Mouse (Mus musculus): ENCODE measurements around the gene Atp5j2. TPM values are rescaled to one million over a fixed set of nuclear protein-coding genes. Genes with fewer than 3 reads are reported as not detected.
"Not testable (repeated sequence)": the region's sequence is repeated elsewhere in the genome, so short reads cannot be mapped to it uniquely, and the experiment has no call there.

Gene Atp5j2
- polyA plus RNA-seq, 1 experiment from 2014 or later, result 1,156 TPM

DNA sequence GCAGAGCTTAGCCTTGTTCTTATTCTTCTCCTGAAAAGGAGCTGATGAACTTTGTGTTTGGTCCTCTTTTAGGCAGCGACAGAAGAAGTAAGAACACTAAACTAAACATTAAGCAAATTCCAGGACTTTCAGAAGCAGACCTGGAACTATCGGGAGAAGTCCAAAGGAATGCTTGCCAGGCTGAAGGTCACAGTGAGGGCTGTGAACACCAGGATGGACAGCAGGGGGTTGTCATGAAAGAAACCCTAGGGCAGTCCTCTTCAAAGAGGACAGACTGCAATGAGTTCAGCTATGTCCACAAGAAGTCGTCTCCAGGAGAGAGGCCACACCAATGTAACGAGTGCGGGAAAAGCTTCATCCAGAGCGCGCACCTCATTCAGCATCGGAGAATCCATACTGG lies 28.1 kb upstream of the Atp5j2 start:
- H3K4me1 ChIP-seq (ENCODE audit: control insufficient read depth, insufficient read depth, low read length), result no peaks in the 10 kb centered on the region
- H3K4me3 ChIP-seq (ENCODE audit: low read length), result no peak overlapping the region
- 89% methylated on average over 8 of the region's 8 CpGs for WGBS
- H3K9me3 ChIP-seq (replicated peaks; ENCODE audit: control insufficient read depth, low read length), result no peaks in the 10 kb centered on the region
- H3K27ac ChIP-seq (ENCODE audit: low read length), result no peak overlapping the region
- no peak for ATAC-seq (replicated peaks; ENCODE audit: extremely low read depth, insufficient read depth, low FRiP score)
- no peaks in the 10 kb centered on the region for H3K27me3 ChIP-seq (ENCODE audit: control insufficient read depth, insufficient read depth, low read length)
- H3K9ac ChIP-seq (ENCODE audit: low read length), result no peak overlapping the region
- peaks cover 39% of the 10 kb centered on the region for H3K36me3 ChIP-seq (ENCODE audit: control insufficient read depth, insufficient read depth)
- H3K4me2 ChIP-seq (ENCODE audit: low read depth, low read length), result no peak overlapping the region

DNA sequence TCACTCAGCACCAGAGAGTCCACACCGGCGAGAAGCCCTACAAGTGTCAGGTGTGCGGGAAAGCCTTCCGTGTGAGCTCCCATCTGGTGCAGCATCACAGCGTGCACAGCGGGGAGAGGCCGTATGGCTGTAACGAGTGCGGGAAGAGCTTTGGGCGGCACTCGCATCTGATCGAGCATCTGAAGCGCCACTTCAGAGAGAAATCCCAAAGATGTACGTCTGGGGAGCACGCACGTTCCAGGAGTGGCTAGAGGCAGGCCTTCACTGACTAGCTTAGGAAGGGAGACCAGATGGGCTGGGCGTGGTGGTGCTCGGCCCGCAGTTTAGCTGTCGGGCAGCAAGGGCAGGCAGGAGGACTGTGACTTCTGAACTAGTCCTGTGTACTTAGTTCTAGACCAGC lies 26.8 kb upstream of the Atp5j2 start:
- Histone ChIP-seq H3K27ac (ENCODE audit: low read length) (no peak overlapping the region), H3K9me3 (replicated peaks; ENCODE audit: control insufficient read depth, low read length) (no peaks in the 10 kb centered on the region), H3K4me3 (ENCODE audit: low read length) (no peak overlapping the region), H3K27me3 (ENCODE audit: control insufficient read depth, insufficient read depth, low read length) (no peaks in the 10 kb centered on the region), H3K36me3 (ENCODE audit: control insufficient read depth, insufficient read depth) (peaks cover 39% of the 10 kb centered on the region), H3K4me1 (ENCODE audit: control insufficient read depth, insufficient read depth, low read length) (no peaks in the 10 kb centered on the region), H3K9ac (ENCODE audit: low read length) (no peak overlapping the region), H3K4me2 (ENCODE audit: low read depth, low read length) (no peak overlapping the region)
- no peak for ATAC-seq (replicated peaks; ENCODE audit: extremely low read depth, insufficient read depth, low FRiP score)
- WGBS, result 94% methylated on average over 20 of the region's 20 CpGs

DNA sequence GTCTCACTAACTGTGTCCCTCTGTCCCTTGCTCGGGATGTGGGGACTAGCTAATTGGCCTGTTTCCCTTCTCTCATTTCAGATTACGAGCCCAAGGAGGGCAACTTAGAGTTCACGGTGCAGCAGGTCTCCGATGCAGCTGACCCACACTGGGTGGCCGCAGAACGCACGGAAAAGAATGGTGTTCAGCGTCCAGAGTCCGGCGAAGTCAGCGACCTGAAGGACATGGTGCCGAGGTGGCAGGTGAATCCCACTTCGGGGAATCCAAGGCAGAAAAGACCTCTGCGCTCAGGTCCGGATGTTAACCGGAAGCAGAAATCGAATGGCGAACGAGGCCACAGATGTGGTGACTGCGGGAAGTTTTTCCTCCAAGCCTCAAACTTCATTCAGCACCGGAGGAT lies 26.3 kb upstream of the Atp5j2 start:
- WGBS, result 94% methylated on average over 21 of the region's 21 CpGs
- Histone ChIP-seq H3K27me3 (ENCODE audit: control insufficient read depth, insufficient read depth, low read length) (no peaks in the 10 kb centered on the region), H3K4me3 (ENCODE audit: low read length) (no peak overlapping the region), H3K4me1 (ENCODE audit: control insufficient read depth, insufficient read depth, low read length) (no peaks in the 10 kb centered on the region), H3K4me2 (ENCODE audit: low read depth, low read length) (no peak overlapping the region), H3K9ac (ENCODE audit: low read length) (no peak overlapping the region), H3K36me3 (ENCODE audit: control insufficient read depth, insufficient read depth) (peaks cover 44% of the 10 kb centered on the region), H3K27ac (ENCODE audit: low read length) (no peak overlapping the region), H3K9me3 (replicated peaks; ENCODE audit: control insufficient read depth, low read length) (no peaks in the 10 kb centered on the region)
- ATAC-seq (replicated peaks; ENCODE audit: extremely low read depth, insufficient read depth, low FRiP score), result no peak

DNA sequence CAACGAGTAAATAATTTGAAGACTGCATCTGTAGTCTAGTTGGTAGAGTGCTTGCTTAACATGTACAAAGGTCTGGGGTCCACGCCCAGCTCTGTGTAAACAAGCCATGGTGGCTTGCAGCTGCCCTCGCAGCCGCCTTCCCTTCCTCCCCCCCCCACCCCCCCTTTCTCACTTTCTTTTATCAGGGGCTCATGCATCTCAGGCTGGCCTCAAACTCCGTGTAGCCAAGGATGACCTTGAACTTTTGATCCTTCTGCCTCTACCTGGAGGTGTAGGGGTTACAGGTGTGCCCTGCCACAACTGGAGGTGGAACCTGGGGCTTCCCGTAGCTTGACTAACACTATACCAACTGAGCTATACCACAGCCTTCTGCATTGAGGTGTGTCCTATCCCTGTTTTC lies 25.9 kb upstream of the Atp5j2 start:
- Histone ChIP-seq H3K9ac (ENCODE audit: low read length) (no peak overlapping the region), H3K4me2 (ENCODE audit: low read depth, low read length) (no peak overlapping the region), H3K27me3 (ENCODE audit: control insufficient read depth, insufficient read depth, low read length) (no peaks in the 10 kb centered on the region), H3K27ac (ENCODE audit: low read length) (no peak overlapping the region), H3K4me3 (ENCODE audit: low read length) (no peak overlapping the region), H3K4me1 (ENCODE audit: control insufficient read depth, insufficient read depth, low read length) (no peaks in the 10 kb centered on the region), H3K36me3 (ENCODE audit: control insufficient read depth, insufficient read depth) (peaks cover 46% of the 10 kb centered on the region), H3K9me3 (replicated peaks; ENCODE audit: control insufficient read depth, low read length) (no peaks in the 10 kb centered on the region)
- no peak for ATAC-seq (replicated peaks; ENCODE audit: extremely low read depth, insufficient read depth, low FRiP score)
- WGBS, result 81% methylated on average over 6 of the region's 6 CpGs

DNA sequence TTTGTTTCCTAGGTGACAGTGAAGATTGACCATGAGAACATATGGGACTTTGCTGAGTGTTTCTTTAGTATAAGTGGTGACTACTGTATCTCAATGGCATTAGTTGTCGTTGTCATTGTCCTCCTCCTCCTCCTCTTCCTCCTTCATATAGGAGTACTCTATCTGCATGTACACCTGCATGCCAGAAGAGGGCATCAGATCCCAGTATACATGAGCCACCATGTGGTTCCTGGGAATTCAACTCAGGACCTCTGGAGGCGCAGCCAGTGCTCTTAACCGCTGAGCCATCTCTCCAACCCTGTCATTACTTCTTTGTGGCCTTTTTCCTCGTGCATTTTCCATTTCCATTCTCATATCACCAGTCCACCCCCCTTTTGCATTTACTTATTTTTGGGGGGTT lies 22.8 kb upstream of the Atp5j2 start:
- no peak overlapping the region for H3K4me2 ChIP-seq (ENCODE audit: low read depth, low read length)
- no peaks in the 10 kb centered on the region for H3K4me1 ChIP-seq (ENCODE audit: control insufficient read depth, insufficient read depth, low read length)
- no peak overlapping the region for H3K27ac ChIP-seq (ENCODE audit: low read length)
- peaks cover 48% of the 10 kb centered on the region for H3K36me3 ChIP-seq (ENCODE audit: control insufficient read depth, insufficient read depth)
- ATAC-seq (replicated peaks; ENCODE audit: extremely low read depth, insufficient read depth, low FRiP score), result no peak
- WGBS, result 70% methylated on average over 4 of the region's 4 CpGs
- no peaks in the 10 kb centered on the region; the same call in 1 of the 2 replicates for H3K9me3 ChIP-seq (replicated peaks; ENCODE audit: control insufficient read depth, low read length)
- H3K4me3 ChIP-seq (ENCODE audit: low read length), result no peak overlapping the region
- no peaks in the 10 kb centered on the region for H3K27me3 ChIP-seq (ENCODE audit: control insufficient read depth, insufficient read depth, low read length)
- H3K9ac ChIP-seq (ENCODE audit: low read length), result no peak overlapping the region

DNA sequence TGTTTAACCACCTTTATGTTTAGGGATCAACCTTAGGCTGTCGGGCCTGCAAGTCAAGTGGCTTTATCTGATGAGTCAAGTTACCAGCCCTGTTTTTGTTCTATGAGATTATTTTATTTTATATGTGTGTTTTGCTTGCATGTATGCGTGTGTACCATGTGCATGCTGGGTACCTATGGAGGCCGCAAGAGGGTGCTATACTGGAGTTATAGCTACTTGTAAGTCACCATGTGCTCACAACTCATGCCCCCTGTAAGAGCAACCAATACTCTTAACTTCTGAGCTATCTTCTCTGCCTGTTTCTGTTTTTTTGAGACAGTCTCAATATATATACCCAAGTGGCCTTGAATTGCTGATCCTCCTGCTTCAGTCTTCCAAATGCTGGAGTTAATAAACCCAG lies 21.6 kb upstream of the Atp5j2 start:
- H3K9ac ChIP-seq (ENCODE audit: low read length), result no peak overlapping the region
- peaks cover 49% of the 10 kb centered on the region for H3K36me3 ChIP-seq (ENCODE audit: control insufficient read depth, insufficient read depth)
- H3K9me3 ChIP-seq (replicated peaks; ENCODE audit: control insufficient read depth, low read length), result no peaks in the 10 kb centered on the region; the same call in 1 of the 2 replicates
- H3K4me3 ChIP-seq (ENCODE audit: low read length), result no peak overlapping the region
- H3K4me1 ChIP-seq (ENCODE audit: control insufficient read depth, insufficient read depth, low read length), result no peaks in the 10 kb centered on the region
- no peak overlapping the region for H3K4me2 ChIP-seq (ENCODE audit: low read depth, low read length)
- ATAC-seq (replicated peaks; ENCODE audit: extremely low read depth, insufficient read depth, low FRiP score), result no peak
- H3K27ac ChIP-seq (ENCODE audit: low read length), result no peak overlapping the region
- 88% methylated on average over 3 of the region's 3 CpGs for WGBS
- no peaks in the 10 kb centered on the region for H3K27me3 ChIP-seq (ENCODE audit: control insufficient read depth, insufficient read depth, low read length)

DNA sequence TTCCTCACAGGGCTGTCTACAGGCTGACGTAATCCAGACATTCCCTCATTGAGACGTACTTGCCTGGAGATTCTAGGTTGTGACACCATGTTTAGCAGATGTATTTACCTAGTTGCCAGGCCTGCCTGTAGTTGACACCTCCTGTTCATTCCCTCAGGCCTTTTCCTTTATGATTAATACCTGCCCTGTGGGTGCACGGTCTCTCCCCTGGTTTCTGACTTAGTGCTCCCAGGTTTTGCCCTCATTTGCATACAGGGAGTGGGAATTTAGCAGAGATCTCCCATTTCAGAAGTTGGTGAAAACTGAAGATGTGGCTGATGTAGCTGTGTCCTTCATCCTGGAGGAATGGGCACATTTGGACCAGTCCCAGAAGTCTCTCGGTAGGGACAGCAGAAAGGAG lies 20.4 kb upstream of the Atp5j2 start:
- Histone ChIP-seq H3K27ac (ENCODE audit: low read length) (no peak overlapping the region), H3K4me1 (ENCODE audit: control insufficient read depth, insufficient read depth, low read length) (no peaks in the 10 kb centered on the region), H3K27me3 (ENCODE audit: control insufficient read depth, insufficient read depth, low read length) (no peaks in the 10 kb centered on the region), H3K9me3 (replicated peaks; ENCODE audit: control insufficient read depth, low read length) (no peaks in the 10 kb centered on the region; the same call in 1 of the 2 replicates), H3K4me2 (ENCODE audit: low read depth, low read length) (no peak overlapping the region), H3K9ac (ENCODE audit: low read length) (no peak overlapping the region), H3K36me3 (ENCODE audit: control insufficient read depth, insufficient read depth) (peaks cover 44% of the 10 kb centered on the region), H3K4me3 (ENCODE audit: low read length) (no peak overlapping the region)
- no peak for ATAC-seq (replicated peaks; ENCODE audit: extremely low read depth, insufficient read depth, low FRiP score)
- WGBS, result 85% methylated on average over 4 of the region's 4 CpGs

DNA sequence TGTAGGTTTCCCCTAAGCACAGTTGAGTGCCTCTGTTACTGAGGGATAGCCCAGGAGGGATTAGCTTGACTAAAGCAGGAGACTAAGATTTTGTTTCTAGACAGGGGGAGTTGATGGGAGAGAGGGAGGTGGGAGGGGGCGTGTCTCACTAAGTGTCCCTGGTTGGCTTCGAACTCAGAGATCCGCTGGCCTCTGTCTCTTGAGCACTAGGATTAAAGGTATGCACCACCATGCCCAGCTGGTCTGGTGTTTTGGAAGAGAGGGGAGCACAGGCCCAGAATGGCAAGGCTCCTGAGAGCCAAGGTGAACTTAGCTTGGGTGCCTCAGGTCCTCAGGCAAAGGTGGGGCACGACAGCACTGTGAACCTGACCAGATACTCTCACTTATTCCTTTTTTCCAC lies 19.5 kb upstream of the Atp5j2 start:
- Histone ChIP-seq H3K9me3 (replicated peaks; ENCODE audit: control insufficient read depth, low read length) (no peaks in the 10 kb centered on the region; the same call in 1 of the 2 replicates), H3K27ac (ENCODE audit: low read length) (no peak overlapping the region), H3K4me1 (ENCODE audit: control insufficient read depth, insufficient read depth, low read length) (no peaks in the 10 kb centered on the region), H3K9ac (ENCODE audit: low read length) (no peak overlapping the region), H3K36me3 (ENCODE audit: control insufficient read depth, insufficient read depth) (peaks cover 44% of the 10 kb centered on the region), H3K4me3 (ENCODE audit: low read length) (no peak overlapping the region), H3K4me2 (ENCODE audit: low read depth, low read length) (no peak overlapping the region), H3K27me3 (ENCODE audit: control insufficient read depth, insufficient read depth, low read length) (no peaks in the 10 kb centered on the region)
- no peak for ATAC-seq (replicated peaks; ENCODE audit: extremely low read depth, insufficient read depth, low FRiP score)
- 98% methylated on average over 4 of the region's 4 CpGs for WGBS

DNA sequence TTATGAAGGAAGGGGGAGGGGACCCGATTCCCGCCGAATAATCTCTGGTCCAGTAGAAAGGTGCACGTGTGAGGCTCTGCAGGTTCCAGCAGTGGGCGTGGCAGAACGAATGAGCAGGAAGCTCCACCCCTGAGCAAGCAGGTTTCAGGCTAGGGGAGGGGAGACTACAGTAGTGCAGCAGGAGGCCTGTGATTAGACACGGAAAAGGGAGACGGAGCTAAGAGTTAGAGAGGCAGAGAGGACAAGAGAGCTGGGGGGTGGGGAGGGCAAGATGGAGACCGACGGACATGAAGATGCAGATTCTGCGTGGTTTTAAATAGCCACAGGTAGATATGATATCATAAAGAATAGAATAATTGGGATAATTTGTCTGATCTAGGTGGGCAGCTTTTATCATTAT lies 16.5 kb upstream of the Atp5j2 start:
- H3K36me3 ChIP-seq (ENCODE audit: control insufficient read depth, insufficient read depth), result peaks cover 35% of the 10 kb centered on the region
- H3K4me1 ChIP-seq (ENCODE audit: control insufficient read depth, insufficient read depth, low read length), result peaks cover 14% of the 10 kb centered on the region
- not testable (repeated sequence) for H3K27me3 ChIP-seq (ENCODE audit: control insufficient read depth, insufficient read depth, low read length); H3K9me3 ChIP-seq (replicated peaks; ENCODE audit: control insufficient read depth, low read length); H3K9ac ChIP-seq (ENCODE audit: low read length); H3K4me3 ChIP-seq (ENCODE audit: low read length); ATAC-seq (replicated peaks; ENCODE audit: extremely low read depth, insufficient read depth, low FRiP score); H3K27ac ChIP-seq (ENCODE audit: low read length); H3K4me2 ChIP-seq (ENCODE audit: low read depth, low read length)
- 67% methylated on average over 7 of the region's 11 CpGs for WGBS

DNA sequence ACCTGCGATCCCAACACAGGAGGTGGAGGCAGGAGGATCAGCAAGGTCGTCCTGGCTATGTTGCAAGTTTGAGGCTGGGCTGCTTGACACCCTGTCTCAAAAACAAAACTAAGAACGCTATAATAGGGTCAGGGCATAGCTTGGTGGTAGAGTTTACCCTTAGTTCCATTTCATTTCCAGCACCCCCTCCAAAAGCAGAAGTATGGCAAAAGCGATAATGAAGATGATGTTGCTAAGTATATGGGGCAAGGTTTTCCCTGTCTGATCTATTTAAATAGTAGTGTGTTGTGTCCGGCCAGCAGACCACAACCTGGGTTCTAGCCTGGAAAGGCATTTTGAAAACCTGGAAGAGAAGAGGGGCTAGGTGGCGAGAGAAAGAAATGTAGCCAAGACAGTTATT lies 16.1 kb upstream of the Atp5j2 start:
- no peaks in the 10 kb centered on the region for H3K27me3 ChIP-seq (ENCODE audit: control insufficient read depth, insufficient read depth, low read length)
- peaks cover 14% of the 10 kb centered on the region for H3K4me1 ChIP-seq (ENCODE audit: control insufficient read depth, insufficient read depth, low read length)
- no peak overlapping the region for H3K9ac ChIP-seq (ENCODE audit: low read length)
- WGBS, result 87% methylated on average over 6 of the region's 6 CpGs
- no peak overlapping the region for H3K4me2 ChIP-seq (ENCODE audit: low read depth, low read length)
- ATAC-seq (replicated peaks; ENCODE audit: extremely low read depth, insufficient read depth, low FRiP score), result no peak
- no peak overlapping the region for H3K4me3 ChIP-seq (ENCODE audit: low read length)
- no peaks in the 10 kb centered on the region; the same call in 1 of the 2 replicates for H3K9me3 ChIP-seq (replicated peaks; ENCODE audit: control insufficient read depth, low read length)
- peaks cover 32% of the 10 kb centered on the region for H3K36me3 ChIP-seq (ENCODE audit: control insufficient read depth, insufficient read depth)
- no peak overlapping the region for H3K27ac ChIP-seq (ENCODE audit: low read length)

Measured in heart, embryonic 16.5 days (tissue).